Mouse (Mus musculus): Measurements from ENCODE around the gene Des. TPM values are rescaled to one million over a fixed set of nuclear protein-coding genes. Genes with fewer than 3 reads are reported as not detected.

Gene Des
- polyA plus RNA-seq, 1 experiment = 0.11 TPM

- Histone ChIP-seq H3K4me3 (replicated peaks) (peak overlapping the region; percentile 33), H3K4me1 (peaks cover 22% of the 10 kb centered on the region), H3K36me3 (replicated peaks; ENCODE audit: low read length) (no peaks in the 10 kb centered on the region), H3K27me3 (replicated peaks) (peaks cover 96% of the 10 kb centered on the region), H3K9me3 (no peaks in the 10 kb centered on the region)
- no peak for TF ChIP-seq GATA1 (IDR thresholded peaks at IDR 0.05; ENCODE audit: borderline replicate concordance, low read length)
Measured at GRCm38 (mm10) chr1:75381482-75382355, 21.6 kb downstream of the Des start.

GRCm38 (mm10) chr1:75382356-75383071 is 22.4 kb downstream of the Des start:
- peaks cover 22% of the 10 kb centered on the region for H3K4me1 ChIP-seq
- H3K27me3 ChIP-seq (replicated peaks) = peaks cover 97% of the 10 kb centered on the region
- no peak overlapping the region for H3K4me3 ChIP-seq (replicated peaks)
- H3K36me3 ChIP-seq (replicated peaks; ENCODE audit: low read length) = no peaks in the 10 kb centered on the region
- no peak for TF ChIP-seq GATA1 (IDR thresholded peaks at IDR 0.05; ENCODE audit: borderline replicate concordance, low read length)
- no peak for TF ChIP-seq FLI1 (IDR thresholded peaks at IDR 0.05; ENCODE audit: low read length)
- no peaks in the 10 kb centered on the region for H3K9me3 ChIP-seq

GRCm38 (mm10) chr1:75384470-75385141 is 24.5 kb downstream of the Des start:
- peaks cover 98% of the 10 kb centered on the region for H3K27me3 ChIP-seq (replicated peaks)
- H3K4me1 ChIP-seq = peaks cover 29% of the 10 kb centered on the region
- no peaks in the 10 kb centered on the region for H3K9me3 ChIP-seq
- no peaks in the 10 kb centered on the region for H3K36me3 ChIP-seq (replicated peaks; ENCODE audit: low read length)
- TF ChIP-seq GATA1 (IDR thresholded peaks at IDR 0.05; ENCODE audit: borderline replicate concordance, low read length) = no peak
- no peak for TF ChIP-seq FLI1 (IDR thresholded peaks at IDR 0.05; ENCODE audit: low read length)
- peak overlapping the region; percentile 38 for H3K4me3 ChIP-seq (replicated peaks)

DNA sequence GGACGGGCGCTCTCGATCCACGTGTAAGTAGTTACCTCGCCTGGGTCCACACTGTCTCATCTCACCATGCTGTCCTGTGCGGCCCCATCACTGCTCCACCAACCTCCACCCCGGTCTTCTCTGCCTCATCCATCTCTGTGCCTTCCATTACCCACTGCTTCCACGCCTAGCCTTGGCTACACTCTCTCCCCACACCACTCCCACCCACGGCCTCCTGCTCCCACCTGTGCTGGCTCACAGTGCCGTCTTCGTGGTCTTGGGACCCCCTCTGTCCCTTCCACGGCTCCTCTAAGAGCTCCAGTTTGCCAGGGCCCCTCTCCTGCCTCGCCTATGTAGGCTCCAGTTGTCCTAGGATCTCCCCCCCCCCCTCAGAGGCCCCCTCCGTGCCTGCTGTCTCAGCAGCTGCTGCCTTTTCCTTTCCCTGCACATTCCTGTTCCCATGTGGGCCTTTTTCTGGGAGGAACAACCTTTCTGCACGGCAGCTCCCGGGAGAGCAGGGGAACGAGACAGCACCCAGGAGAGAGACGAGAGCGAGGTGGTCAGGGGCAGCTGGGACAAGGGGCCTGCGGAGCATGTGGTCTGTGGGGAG is 25.1 kb downstream of the Des start:
- H3K27me3 ChIP-seq (replicated peaks) = peaks cover 98% of the 10 kb centered on the region
- no peaks in the 10 kb centered on the region for H3K9me3 ChIP-seq
- peak overlapping the region; percentile 38 for H3K4me3 ChIP-seq (replicated peaks)
- TF ChIP-seq GATA1 (IDR thresholded peaks at IDR 0.05; ENCODE audit: borderline replicate concordance, low read length) (no peak), FLI1 (IDR thresholded peaks at IDR 0.05; ENCODE audit: low read length) (no peak)
- H3K4me1 ChIP-seq = peaks cover 29% of the 10 kb centered on the region
- H3K36me3 ChIP-seq (replicated peaks; ENCODE audit: low read length) = no peaks in the 10 kb centered on the region

- TF ChIP-seq FLI1 (IDR thresholded peaks at IDR 0.05; ENCODE audit: low read length) (no peak), GATA1 (IDR thresholded peaks at IDR 0.05; ENCODE audit: borderline replicate concordance, low read length) (no peak)
- Histone ChIP-seq H3K27me3 (replicated peaks) (peaks cover 97% of the 10 kb centered on the region), H3K36me3 (replicated peaks; ENCODE audit: low read length) (no peaks in the 10 kb centered on the region), H3K9me3 (0 out of 2 replicates have a peak, but pooled peaks cover 5% of the 10 kb centered on the region), H3K4me1 (peaks cover 29% of the 10 kb centered on the region), H3K4me3 (replicated peaks) (no peak overlapping the region)
Measured at GRCm38 (mm10) chr1:75386149-75386548, 26.0 kb downstream of the Des start.

DNA sequence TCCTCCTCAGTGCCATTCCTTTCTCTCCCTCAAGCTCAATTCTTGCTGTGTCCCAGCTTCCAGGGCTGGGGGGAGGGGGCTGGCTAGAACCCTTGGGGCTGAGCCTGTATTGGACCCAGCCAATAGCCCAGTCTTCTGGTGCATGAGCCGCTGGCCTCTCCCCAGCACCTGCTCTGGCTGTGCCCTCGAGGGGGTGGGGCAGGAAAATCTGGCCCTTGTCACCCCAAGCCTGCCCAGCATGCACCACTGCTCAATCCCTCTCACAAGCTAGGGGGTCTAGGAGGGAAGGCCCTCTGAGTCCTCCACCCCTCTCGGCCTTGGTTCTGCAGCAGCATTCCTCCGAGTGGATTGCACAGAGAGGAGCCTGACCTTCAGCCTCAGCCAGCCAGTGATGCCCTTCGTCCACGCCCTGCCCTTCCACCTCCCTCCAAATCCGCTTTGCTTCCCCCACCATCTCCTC is 27.4 kb downstream of the Des start:
- 0 out of 2 replicates have a peak, but pooled peaks cover 5% of the 10 kb centered on the region for H3K9me3 ChIP-seq
- no peaks in the 10 kb centered on the region for H3K36me3 ChIP-seq (replicated peaks; ENCODE audit: low read length)
- TF ChIP-seq GATA1 (IDR thresholded peaks at IDR 0.05; ENCODE audit: borderline replicate concordance, low read length) = no peak
- TF ChIP-seq FLI1 (IDR thresholded peaks at IDR 0.05; ENCODE audit: low read length) = no peak
- no peak overlapping the region for H3K4me3 ChIP-seq (replicated peaks)
- peaks cover 95% of the 10 kb centered on the region for H3K27me3 ChIP-seq (replicated peaks)
- peaks cover 18% of the 10 kb centered on the region for H3K4me1 ChIP-seq

DNA sequence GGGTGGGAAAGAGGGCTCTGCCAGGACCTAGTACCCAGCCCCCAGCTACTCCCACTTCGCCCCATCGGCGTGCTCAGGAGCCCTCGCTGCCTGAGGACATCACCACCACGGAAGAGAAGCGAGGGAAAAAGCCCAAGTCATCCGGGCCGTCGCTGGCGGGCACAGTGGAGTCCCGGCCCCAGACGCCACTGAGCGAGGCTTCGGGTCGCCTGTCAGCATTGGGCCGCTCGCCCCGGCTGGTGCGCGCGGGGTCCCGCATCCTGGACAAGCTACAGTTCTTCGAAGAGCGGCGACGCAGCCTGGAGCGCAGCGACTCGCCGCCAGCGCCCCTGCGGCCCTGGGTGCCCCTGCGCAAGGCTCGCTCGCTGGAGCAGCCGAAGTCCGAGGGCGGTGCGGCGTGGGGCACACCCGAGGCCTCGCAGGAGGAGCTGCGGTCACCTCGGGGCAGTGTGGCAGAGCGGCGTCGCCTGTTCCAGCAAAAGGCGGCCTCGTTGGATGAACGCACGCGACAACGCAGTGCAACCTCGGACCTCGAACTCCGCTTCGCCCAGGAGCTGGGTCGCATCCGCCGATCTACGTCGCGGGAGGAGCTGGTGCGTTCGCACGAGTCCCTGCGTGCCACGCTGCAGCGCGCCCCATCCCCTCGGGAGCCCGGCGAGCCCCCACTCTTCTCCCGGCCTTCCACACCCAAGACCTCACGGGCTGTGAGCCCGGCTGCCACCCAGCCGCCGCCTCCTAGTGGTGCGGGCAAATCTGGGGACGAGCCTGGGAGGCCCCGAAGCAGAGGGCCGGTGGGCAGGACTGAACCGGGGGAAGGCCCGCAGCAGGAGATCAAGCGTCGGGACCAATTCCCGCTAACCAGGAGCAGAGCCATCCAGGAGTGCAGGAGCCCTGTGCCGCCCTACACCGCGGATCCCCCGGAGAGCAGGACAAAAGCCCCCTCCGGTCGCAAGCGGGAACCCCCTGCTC is 28.1 kb downstream of the Des start:
- Histone ChIP-seq H3K36me3 (replicated peaks; ENCODE audit: low read length) (no peaks in the 10 kb centered on the region), H3K4me1 (peaks cover 20% of the 10 kb centered on the region), H3K9me3 (0 out of 2 replicates have a peak, but pooled peaks cover 5% of the 10 kb centered on the region), H3K4me3 (replicated peaks) (peak overlapping the region; percentile 14), H3K27me3 (replicated peaks) (peaks cover 95% of the 10 kb centered on the region)
- no peak for TF ChIP-seq GATA1 (IDR thresholded peaks at IDR 0.05; ENCODE audit: borderline replicate concordance, low read length)
- no peak for TF ChIP-seq FLI1 (IDR thresholded peaks at IDR 0.05; ENCODE audit: low read length)

GRCm38 (mm10) chr1:75388898-75389515 is 28.9 kb downstream of the Des start:
- peaks cover 25% of the 10 kb centered on the region for H3K4me1 ChIP-seq
- H3K36me3 ChIP-seq (replicated peaks; ENCODE audit: low read length) = no peaks in the 10 kb centered on the region
- H3K4me3 ChIP-seq (replicated peaks) = no peak overlapping the region
- TF ChIP-seq GATA1 (IDR thresholded peaks at IDR 0.05; ENCODE audit: borderline replicate concordance, low read length) (no peak), FLI1 (IDR thresholded peaks at IDR 0.05; ENCODE audit: low read length) (no peak)
- 0 out of 2 replicates have a peak, but pooled peaks cover 5% of the 10 kb centered on the region for H3K9me3 ChIP-seq
- peaks cover 96% of the 10 kb centered on the region for H3K27me3 ChIP-seq (replicated peaks)

All from megakaryocyte, embryonic 14.5 days (primary cell).